Mouse (Mus musculus): Measurements from ENCODE around the gene Mrpl22. TPM values are rescaled to one million over a fixed set of nuclear protein-coding genes. Genes with fewer than 3 reads are reported as not detected.

Mrpl22 gene
- polyA plus RNA-seq (2016; fragmentation: Nextera tagmentation; extraction: Ambion mirVana) = 111 and 115 TPM in 2 replicates

- Histone ChIP-seq H3K36me3 (peaks cover 32% of the 10 kb centered on the region), H3K9me3 (no peaks in the 10 kb centered on the region), H3K27me3 (replicated peaks) (no peaks in the 10 kb centered on the region), H3K4me3 (peak within 1 kb of the TSS; percentile 68), H3K27ac (no peak within 1 kb of the TSS), H3K4me2 (replicated peaks) (peak within 1 kb of the TSS; percentile 68), H3K9ac (peak within 1 kb of the TSS; percentile 68), H3K4me1 (peaks cover 15% of the 10 kb centered on the region)
- ATAC-seq (ENCODE audit: low FRiP score, low read depth) = peak; percentile 77
- WGBS = under 1% methylated on average over 34 of the region's 34 CpGs
Measured at GRCm38 (mm10) chr11:58171459-58172091, at the start of gene Mrpl22. TSS of gene Mrpl22 (plus strand) at chr11:58171661.

- Histone ChIP-seq H3K27me3 (replicated peaks) (no peaks in the 10 kb centered on the region), H3K4me1 (no peaks in the 10 kb centered on the region), H3K9ac (no peak overlapping the region), H3K4me2 (replicated peaks) (no peak overlapping the region), H3K36me3 (peaks cover 78% of the 10 kb centered on the region), H3K27ac (no peak overlapping the region), H3K4me3 (no peak overlapping the region), H3K9me3 (no peaks in the 10 kb centered on the region)
- no peak for ATAC-seq (ENCODE audit: low FRiP score, low read depth)
- WGBS = 87% methylated on average over 2 of the region's 2 CpGs
Measured at GRCm38 (mm10) chr11:58123711-58124110, 47.8 kb upstream of the Mrpl22 start.

- Histone ChIP-seq H3K27me3 (replicated peaks) (no peaks in the 10 kb centered on the region), H3K4me3 (no peak overlapping the region), H3K4me1 (no peaks in the 10 kb centered on the region), H3K27ac (no peak overlapping the region), H3K9me3 (no peaks in the 10 kb centered on the region), H3K9ac (no peak overlapping the region), H3K36me3 (peaks cover 83% of the 10 kb centered on the region), H3K4me2 (replicated peaks) (no peak overlapping the region)
- 88% methylated on average over 11 of the region's 11 CpGs for WGBS
- ATAC-seq (ENCODE audit: low FRiP score, low read depth) = no peak
Measured at GRCm38 (mm10) chr11:58125021-58125420, 46.4 kb upstream of the Mrpl22 start.

GRCm38 (mm10) chr11:58126397-58127160 is 44.9 kb upstream of the Mrpl22 start:
- H3K36me3 ChIP-seq = peaks cover 82% of the 10 kb centered on the region
- H3K27me3 ChIP-seq (replicated peaks) = no peaks in the 10 kb centered on the region
- no peak overlapping the region for H3K4me3 ChIP-seq
- H3K27ac ChIP-seq = no peak overlapping the region
- H3K9me3 ChIP-seq = no peaks in the 10 kb centered on the region
- H3K4me2 ChIP-seq (replicated peaks) = no peak overlapping the region
- no peak for ATAC-seq (ENCODE audit: low FRiP score, low read depth)
- no peak overlapping the region for H3K9ac ChIP-seq
- H3K4me1 ChIP-seq = no peaks in the 10 kb centered on the region
- 79% methylated on average over 7 of the region's 7 CpGs for WGBS

GRCm38 (mm10) chr11:58127544-58127943 is 43.9 kb upstream of the Mrpl22 start:
- Histone ChIP-seq H3K9me3 (no peaks in the 10 kb centered on the region), H3K36me3 (peaks cover 87% of the 10 kb centered on the region), H3K4me3 (no peak overlapping the region), H3K9ac (no peak overlapping the region), H3K4me1 (no peaks in the 10 kb centered on the region), H3K27ac (no peak overlapping the region), H3K27me3 (replicated peaks) (no peaks in the 10 kb centered on the region), H3K4me2 (replicated peaks) (no peak overlapping the region)
- 88% methylated on average over 2 of the region's 2 CpGs for WGBS
- ATAC-seq (ENCODE audit: low FRiP score, low read depth) = no peak

GRCm38 (mm10) chr11:58129302-58129843 is 42.1 kb upstream of the Mrpl22 start:
- Histone ChIP-seq H3K4me2 (replicated peaks) (no peak overlapping the region), H3K27ac (no peak overlapping the region), H3K36me3 (peaks cover 83% of the 10 kb centered on the region), H3K4me3 (no peak overlapping the region), H3K27me3 (replicated peaks) (no peaks in the 10 kb centered on the region), H3K4me1 (no peaks in the 10 kb centered on the region), H3K9ac (no peak overlapping the region), H3K9me3 (no peaks in the 10 kb centered on the region)
- ATAC-seq (ENCODE audit: low FRiP score, low read depth) = no peak
- 46% methylated on average over 6 of the region's 6 CpGs for WGBS

GRCm38 (mm10) chr11:58132026-58132425 is 39.4 kb upstream of the Mrpl22 start:
- H3K36me3 ChIP-seq = peaks cover 88% of the 10 kb centered on the region
- WGBS = 97% methylated on average over 3 of the region's 3 CpGs
- no peaks in the 10 kb centered on the region for H3K4me1 ChIP-seq
- H3K27ac ChIP-seq = no peak overlapping the region
- no peaks in the 10 kb centered on the region for H3K9me3 ChIP-seq
- no peak overlapping the region for H3K4me3 ChIP-seq
- no peak overlapping the region for H3K4me2 ChIP-seq (replicated peaks)
- no peaks in the 10 kb centered on the region for H3K27me3 ChIP-seq (replicated peaks)
- H3K9ac ChIP-seq = no peak overlapping the region
- no peak for ATAC-seq (ENCODE audit: low FRiP score, low read depth)

GRCm38 (mm10) chr11:58134869-58135268 is 36.6 kb upstream of the Mrpl22 start:
- Histone ChIP-seq H3K27me3 (replicated peaks) (no peaks in the 10 kb centered on the region), H3K36me3 (peaks cover 86% of the 10 kb centered on the region), H3K4me3 (no peak overlapping the region), H3K4me1 (no peaks in the 10 kb centered on the region), H3K4me2 (replicated peaks) (no peak overlapping the region), H3K9me3 (no peaks in the 10 kb centered on the region), H3K9ac (no peak overlapping the region), H3K27ac (no peak overlapping the region)
- no peak for ATAC-seq (ENCODE audit: low FRiP score, low read depth)

GRCm38 (mm10) chr11:58135296-58135695 is 36.2 kb upstream of the Mrpl22 start:
- H3K4me2 ChIP-seq (replicated peaks) = no peak overlapping the region
- H3K9me3 ChIP-seq = no peaks in the 10 kb centered on the region
- H3K27me3 ChIP-seq (replicated peaks) = no peaks in the 10 kb centered on the region
- no peaks in the 10 kb centered on the region for H3K4me1 ChIP-seq
- H3K36me3 ChIP-seq = peaks cover 86% of the 10 kb centered on the region
- H3K4me3 ChIP-seq = no peak overlapping the region
- no peak overlapping the region for H3K27ac ChIP-seq
- no peak for ATAC-seq (ENCODE audit: low FRiP score, low read depth)
- no peak overlapping the region for H3K9ac ChIP-seq

- no peak overlapping the region for H3K4me2 ChIP-seq (replicated peaks)
- no peak overlapping the region for H3K27ac ChIP-seq
- peaks cover 87% of the 10 kb centered on the region for H3K36me3 ChIP-seq
- H3K4me3 ChIP-seq = no peak overlapping the region
- H3K4me1 ChIP-seq = no peaks in the 10 kb centered on the region
- no peak for ATAC-seq (ENCODE audit: low FRiP score, low read depth)
- no peaks in the 10 kb centered on the region for H3K9me3 ChIP-seq
- H3K27me3 ChIP-seq (replicated peaks) = no peaks in the 10 kb centered on the region
- 90% methylated on average over 6 of the region's 6 CpGs for WGBS
- H3K9ac ChIP-seq = no peak overlapping the region
Measured at GRCm38 (mm10) chr11:58136677-58137076, 34.8 kb upstream of the Mrpl22 start.

- Histone ChIP-seq H3K27me3 (replicated peaks) (no peaks in the 10 kb centered on the region), H3K36me3 (peaks cover 84% of the 10 kb centered on the region), H3K9ac (no peak overlapping the region), H3K27ac (no peak overlapping the region), H3K4me1 (no peaks in the 10 kb centered on the region), H3K4me3 (no peak overlapping the region), H3K9me3 (no peaks in the 10 kb centered on the region), H3K4me2 (replicated peaks) (no peak overlapping the region)
- 82% methylated on average over 11 of the region's 11 CpGs for WGBS
- ATAC-seq (ENCODE audit: low FRiP score, low read depth) = no peak
Measured at GRCm38 (mm10) chr11:58138821-58139220, 32.6 kb upstream of the Mrpl22 start.

GRCm38 (mm10) chr11:58139466-58139865 is 32.0 kb upstream of the Mrpl22 start:
- H3K4me2 ChIP-seq (replicated peaks) = no peak overlapping the region
- no peak for ATAC-seq (ENCODE audit: low FRiP score, low read depth)
- H3K4me3 ChIP-seq = no peak overlapping the region
- H3K9ac ChIP-seq = no peak overlapping the region
- H3K27me3 ChIP-seq (replicated peaks) = no peaks in the 10 kb centered on the region
- H3K4me1 ChIP-seq = no peaks in the 10 kb centered on the region
- WGBS = 93% methylated on average over 3 of the region's 3 CpGs
- H3K36me3 ChIP-seq = peaks cover 84% of the 10 kb centered on the region
- no peak overlapping the region for H3K27ac ChIP-seq
- no peaks in the 10 kb centered on the region for H3K9me3 ChIP-seq
